Mouse (Mus musculus) liver, adult 2 months (tissue): ENCODE measurements around the gene Atp1b3.

Experiments used
- CTCF ChIP-seq: fragments of 200-500 bp; IDR thresholded peaks from 2 replicates; pipeline ENCODE4 v1.5.1; 2011; ENCODE audit warnings: low read depth, low read length, control low read depth
- POLR2A ChIP-seq: fragments of 200-500 bp; IDR thresholded peaks from 2 replicates; pipeline ENCODE4 v1.6.1; 2011; ENCODE audit warnings: low read length, control low read depth; ENCODE audit not compliant: insufficient read depth; ENCODE audit errors: extremely low read depth

GRCm38 (mm10) chr9:96326496-96326923 lies 37.7 kb downstream of the Atp1b3 start:
- TF ChIP-seq POLR2A (no peak), CTCF (no peak)
